Mouse (Mus musculus): ENCODE results near the gene Sp1.
A peak's percentile ranks its signal among the peaks of the same experiment; 100 is the strongest.

Sp1 gene

DNA sequence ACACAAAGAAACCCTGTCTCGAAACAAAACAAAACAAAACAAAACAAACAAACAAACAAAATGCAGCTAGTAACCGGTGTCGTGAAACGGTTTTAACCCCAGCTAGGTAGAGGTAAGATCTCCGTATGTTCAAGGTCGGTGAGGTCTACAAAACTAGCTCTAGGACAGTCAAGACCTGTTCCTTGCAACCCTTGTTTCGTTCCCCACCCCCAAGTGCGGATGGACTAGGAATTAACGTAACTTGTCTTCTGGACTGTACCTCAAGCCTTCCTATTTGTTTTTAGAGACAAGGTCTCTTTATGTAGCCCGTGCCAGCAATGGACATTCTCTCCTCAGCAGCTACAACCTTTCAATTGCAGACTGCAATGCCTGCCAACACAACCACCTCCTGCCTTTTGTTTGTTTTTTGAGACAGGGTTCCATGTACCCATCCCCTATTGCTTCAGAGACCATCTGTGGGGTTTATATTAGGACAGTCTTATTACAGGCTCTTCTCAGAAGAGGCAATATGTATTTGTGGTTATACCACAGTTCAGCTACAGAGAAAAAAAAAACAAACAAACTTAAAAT is 5.4 kb upstream of the Sp1 start:
- DNase-seq, result no peak

DNA sequence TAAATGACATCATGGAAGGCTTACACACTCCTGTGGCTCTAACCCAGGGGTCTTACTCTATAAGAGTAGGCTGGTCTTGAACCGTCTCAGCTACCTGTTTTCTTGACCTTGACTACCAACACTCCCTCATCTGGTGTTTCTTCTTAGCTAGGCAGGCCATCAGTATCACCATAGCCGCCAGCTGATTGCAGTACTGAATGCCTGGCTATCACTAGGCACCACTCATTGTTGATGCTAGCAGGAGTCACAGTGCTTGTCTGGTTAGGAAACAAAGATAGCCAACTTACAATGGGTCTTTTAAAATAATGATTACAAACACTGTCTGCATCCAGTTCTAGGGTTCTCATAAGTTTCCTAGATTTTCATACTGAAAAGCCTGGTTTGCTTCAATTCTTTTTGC is 4.7 kb upstream of the Sp1 start:
- no peak for DNase-seq

DNA sequence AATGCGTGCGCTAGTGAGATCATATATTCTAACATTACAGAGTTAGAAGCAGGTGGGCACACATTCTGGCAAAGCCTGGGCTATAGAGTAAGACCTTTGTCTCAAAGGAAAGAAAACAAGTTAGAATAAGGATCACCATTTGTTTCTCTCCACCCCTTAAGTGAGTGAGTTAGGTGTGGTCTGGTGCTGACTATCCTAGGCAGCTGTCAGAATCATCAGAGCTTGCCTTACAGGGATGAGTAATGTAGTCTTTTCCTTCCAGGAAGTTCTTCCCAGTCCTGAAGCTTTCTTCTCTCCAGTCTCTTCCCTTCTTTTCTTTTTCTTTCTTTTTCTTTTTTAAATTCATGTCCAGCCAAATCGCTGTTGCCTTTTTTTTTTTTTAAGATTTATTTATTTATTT is 3.7 kb upstream of the Sp1 start:
- DNase-seq, result no peak

DNA sequence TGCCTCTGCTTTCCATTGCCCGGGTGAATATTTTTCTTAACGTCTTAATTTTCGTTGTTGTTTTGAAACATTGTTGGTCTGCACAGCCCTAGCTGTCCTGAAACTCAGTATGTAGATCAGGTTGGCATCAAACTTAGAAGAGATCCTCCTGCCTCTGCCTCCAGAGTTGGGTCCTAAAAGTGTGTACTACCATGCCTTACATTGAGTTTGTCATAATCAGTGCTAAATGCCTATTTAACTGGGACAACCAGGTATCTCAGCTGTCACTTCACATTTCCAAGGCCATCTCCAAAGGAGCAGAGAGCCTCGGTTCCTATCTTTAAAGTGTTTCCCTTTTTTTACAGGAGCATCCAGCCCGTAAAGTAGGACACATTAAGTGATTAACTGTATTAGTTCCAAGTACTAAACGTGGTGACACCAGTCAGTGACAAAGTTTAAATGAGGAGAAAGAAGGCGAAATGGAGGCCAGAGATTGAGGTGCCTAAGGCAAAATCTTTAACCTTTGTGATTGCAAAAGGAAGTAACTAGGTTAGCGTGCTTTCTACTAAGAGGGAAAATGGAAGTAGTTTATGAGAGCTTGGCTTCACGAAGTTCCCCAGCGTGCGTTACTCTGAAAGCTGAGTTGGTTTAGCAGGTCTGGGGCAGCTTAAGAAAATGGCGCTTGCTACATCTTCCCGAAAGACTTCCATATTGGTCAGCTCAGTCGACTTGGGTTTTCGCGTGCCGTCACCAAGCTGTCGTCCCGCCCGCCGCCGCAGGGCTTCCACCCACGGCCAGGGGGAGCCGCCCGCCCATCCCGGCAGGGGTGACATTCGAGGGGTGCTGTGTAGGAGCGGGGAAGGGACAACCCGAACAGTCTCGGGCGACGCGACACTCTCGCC is 1.1 kb upstream of the Sp1 start:
- no peak for DNase-seq

DNA sequence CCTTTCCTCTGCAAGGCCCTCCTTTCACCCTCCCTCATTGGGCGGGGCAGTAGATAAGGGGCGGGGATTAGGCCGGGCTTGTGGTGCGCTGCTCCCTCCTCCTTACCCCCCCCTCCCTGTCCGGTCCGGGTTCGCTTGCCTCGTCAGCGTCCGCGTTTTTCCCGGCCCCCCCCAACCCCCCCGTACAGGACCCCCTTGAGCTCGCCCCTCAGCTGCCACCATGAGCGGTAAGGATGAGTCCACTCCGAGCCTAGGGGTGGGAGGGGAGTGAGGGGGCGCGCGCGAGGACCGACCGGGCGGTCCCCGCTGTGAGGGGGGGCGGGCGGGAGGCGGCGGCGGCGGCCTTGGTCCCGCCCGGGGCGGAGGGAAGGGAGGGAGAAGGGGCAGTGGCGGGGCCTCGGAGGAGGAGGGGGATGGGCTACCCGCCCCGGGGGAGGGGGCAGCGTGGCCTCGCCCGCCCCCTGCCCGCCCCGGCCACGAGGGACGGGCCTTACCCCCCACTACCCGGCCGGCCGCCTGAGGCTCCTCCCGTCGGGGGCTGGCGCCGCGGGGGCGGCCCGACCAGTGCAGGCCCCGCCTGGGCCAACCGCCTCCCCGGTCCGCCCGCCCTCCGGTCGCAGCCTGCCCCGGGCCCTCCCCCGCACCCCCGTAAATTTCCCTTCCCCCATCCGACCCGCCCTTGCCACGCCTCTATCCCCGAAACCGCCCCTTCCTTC is 411 bp downstream of the Sp1 start:
- no peak for DNase-seq

DNA sequence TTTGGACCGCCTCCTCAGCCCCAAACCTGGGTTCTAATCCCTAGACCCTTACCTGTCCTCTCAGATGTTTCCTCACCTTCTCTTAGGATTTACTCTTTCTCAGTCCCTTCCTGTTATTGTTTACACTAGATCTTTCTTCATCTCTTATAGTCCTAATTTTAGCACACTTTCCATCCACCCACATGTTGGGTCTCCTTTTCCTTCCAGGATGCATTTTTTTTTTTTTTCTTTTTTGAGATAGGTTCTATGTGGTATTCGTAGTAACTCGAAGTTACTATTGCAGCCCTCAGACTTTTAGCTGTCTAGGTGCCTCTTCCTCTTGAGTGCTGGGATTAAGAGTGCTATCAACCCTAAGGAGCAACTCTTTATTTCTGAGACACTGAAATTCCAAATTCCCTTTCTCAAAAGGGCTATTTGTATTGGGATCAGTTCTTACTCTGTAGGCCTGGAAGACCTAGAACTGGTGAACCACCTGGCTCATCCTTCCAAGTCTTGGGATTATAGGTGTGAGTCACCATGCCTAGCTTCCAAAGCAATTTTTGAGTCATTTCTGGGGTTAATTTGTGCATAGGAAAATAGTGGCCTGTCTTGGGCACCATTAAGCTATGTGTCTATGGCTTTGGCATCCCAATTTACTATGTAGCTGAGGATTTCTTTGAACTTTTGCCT is 1.1 kb downstream of the Sp1 start:
- DNase-seq, result no peak

DNA sequence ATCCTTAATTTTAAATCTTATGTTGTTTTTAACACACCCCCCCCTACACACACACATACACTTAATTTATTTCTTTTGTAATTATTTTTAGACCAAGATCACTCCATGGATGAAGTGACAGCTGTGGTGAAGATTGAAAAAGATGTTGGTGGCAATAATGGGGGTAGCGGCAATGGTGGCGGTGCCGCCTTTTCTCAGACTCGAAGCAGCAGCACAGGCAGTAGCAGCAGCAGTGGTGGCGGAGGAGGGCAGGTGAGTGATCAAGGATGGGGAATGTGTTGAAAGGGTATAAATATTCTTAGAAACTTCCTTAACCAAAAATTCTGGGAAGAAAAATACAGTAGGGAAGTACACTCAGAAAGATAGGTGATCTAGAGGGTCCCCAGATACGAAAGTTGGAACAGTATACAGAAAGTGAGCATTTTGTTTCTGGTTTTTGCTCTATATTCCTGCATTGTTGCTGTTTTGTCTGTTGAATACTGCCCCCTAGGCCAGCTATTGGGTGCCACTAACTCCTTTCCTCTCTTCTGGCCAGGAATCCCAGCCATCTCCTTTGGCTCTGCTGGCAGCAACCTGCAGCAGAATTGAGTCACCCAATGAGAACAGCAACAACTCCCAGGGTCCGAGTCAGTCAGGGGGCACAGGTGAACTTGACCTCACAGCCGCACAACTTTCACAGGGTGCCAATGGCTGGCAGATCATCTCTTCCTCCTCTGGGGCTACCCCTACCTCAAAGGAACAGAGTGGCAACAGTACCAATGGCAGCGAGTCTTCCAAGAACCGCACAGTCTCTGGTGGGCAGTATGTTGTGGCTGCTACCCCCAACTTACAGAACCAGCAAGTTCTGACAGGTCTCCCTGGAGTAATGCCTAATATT is 2.0 kb downstream of the Sp1 start:
- no peak for DNase-seq

DNA sequence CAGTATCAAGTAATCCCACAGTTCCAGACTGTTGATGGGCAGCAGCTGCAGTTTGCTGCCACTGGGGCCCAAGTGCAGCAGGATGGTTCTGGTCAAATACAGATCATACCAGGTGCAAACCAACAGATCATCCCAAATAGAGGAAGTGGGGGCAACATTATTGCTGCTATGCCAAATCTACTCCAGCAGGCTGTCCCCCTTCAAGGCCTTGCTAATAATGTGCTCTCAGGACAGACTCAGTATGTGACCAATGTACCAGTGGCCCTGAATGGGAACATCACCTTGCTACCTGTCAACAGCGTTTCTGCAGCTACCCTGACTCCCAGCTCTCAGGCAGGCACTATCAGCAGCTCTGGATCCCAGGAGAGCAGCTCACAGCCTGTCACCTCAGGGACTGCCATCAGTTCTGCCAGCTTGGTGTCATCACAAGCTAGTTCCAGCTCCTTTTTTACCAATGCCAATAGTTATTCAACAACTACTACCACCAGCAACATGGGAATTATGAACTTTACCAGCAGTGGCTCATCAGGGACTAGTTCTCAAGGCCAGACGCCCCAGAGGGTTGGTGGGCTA is 2.7 kb downstream of the Sp1 start:
- DNase-seq, result no peak

DNA sequence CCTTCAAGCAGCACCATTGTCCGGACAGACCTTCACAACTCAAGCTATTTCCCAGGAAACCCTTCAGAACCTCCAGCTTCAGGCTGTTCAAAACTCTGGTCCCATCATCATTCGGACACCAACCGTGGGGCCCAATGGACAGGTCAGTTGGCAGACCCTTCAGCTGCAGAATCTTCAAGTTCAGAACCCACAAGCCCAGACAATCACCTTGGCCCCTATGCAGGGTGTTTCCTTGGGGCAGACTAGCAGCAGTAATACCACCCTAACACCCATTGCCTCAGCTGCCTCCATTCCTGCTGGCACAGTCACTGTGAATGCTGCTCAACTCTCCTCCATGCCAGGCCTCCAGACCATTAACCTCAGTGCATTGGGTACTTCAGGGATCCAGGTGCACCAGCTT is 3.3 kb downstream of the Sp1 start:
- DNase-seq, result no peak

DNA sequence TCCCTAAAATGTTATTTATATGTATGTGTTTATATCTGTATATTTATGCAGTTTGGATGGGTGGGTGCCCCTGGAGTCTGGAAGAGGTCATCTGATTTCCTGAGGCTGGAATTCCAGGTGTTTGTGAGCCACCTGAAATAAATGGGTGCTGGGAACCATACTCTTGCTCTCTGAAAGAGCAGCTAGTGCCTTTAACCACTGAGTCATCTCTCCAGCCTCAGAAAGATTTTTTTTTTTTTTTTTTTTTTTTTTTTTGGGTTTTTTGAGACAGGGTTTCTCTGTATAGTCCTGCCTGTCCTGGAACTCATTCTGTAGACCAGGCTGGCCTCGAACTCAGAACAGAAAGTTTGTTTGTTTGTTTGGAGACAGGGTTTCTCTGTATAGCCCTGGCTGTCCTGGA is 5.1 kb downstream of the Sp1 start:
- no peak for DNase-seq

DNA sequence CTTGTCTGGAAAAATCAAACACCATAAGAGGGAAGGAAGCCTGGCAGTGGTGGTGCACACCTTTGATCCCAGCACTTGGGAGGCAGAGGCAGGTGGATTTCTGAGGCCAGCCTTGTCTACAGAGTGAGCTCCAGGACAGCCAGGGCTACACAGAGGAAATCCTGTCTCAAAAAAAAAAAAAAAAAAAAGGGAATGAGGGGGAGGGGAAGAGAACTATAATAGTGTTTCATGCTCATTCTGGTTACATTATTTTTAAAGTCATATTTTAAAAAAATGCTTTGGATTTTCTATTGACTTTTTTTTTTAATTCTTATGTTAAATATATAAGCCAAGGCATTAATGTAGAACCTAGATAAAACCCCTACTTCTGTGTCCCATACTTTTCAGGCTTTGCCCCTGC is 7.7 kb downstream of the Sp1 start:
- DNase-seq, result no peak

DNA sequence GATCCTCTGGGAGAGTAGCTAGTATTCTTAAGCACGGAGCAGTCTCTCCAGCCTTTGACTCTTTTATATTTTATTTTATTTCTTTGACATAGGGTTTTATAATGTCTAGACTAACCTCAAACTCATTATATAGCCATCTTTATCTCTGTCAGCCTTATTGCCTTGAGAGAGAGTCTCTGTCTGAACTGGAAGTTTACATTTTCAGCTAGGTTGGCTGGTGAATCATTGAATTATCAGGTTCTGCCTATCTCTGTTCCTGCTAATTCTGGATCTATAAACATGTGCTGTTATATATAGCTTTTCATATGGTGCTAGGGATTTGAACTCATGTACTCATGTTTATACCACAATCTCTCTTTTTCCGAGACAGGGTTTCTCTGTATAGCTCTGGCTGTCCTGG is 11.6 kb downstream of the Sp1 start:
- no peak for DNase-seq

DNA sequence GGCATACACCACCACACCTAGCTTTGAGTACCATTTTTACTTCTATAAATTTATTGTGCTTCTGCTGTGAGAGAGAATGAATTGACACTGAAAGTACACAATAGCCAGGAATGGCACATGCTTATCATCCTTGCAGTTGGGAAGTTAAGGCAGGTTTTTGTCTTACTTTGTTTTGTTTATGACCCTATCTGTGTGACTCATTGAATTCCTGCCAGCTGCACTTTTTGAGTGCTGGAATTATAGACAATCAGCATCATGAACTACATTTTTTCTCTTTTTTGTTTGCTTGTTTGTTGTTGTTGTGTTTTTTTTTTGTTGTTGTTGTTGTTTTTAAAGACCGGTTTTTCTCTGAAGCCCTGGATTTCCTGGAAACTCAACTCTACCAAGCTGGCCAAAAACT is 15.0 kb downstream of the Sp1 start:
- no peak for DNase-seq

DNA sequence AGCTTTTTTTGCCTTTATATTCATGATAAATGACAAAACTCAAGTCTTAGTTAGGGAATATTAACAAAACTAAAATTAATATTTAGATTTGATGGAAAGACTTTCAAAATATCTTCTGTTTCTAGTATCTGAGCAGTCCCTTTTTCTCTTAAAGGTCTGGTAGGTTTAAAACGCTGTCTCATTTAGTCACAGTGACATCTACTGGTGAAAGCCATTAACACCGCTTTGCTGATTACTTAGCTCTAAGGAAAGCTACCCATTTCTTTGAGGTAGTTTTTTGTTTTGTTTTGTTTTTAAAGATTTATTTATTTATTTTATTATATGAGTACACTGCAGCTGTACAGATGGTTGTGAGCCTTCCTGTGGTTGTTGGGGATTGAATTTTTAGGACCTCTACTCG is 15.5 kb downstream of the Sp1 start:
- DNase-seq, result peak; percentile 74

DNA sequence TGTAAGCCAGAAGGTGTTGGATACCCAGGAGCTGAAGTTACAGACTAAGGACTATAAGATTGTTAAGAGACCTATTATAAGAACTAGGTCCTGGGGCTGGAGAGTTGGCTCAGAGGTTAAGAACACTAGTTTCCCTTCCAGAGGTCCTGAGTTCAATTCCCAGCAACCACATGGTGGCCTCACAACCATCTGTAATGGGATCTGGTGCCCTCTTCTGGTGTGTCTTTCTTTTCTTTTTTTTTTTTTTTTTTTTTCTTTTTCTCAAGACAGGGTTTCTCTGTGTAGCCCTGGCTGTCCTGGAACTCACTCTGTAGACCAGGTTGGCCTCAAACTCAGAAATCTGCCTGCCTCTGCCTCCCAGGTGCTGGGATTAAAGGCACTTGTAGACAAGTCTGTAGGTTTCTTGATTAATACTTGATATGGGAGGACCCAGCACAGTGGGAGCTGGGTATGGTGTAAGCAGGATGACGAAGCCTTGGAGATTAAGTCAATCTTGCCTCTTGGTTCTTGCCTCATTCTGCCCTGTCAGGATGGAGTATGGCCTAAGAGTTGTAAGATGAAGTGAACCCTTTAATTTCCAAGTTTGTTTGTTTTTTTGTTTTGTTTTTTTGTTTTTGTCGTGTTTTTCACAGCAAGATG is 17.8 kb downstream of the Sp1 start:
- DNase-seq, result no peak

DNA sequence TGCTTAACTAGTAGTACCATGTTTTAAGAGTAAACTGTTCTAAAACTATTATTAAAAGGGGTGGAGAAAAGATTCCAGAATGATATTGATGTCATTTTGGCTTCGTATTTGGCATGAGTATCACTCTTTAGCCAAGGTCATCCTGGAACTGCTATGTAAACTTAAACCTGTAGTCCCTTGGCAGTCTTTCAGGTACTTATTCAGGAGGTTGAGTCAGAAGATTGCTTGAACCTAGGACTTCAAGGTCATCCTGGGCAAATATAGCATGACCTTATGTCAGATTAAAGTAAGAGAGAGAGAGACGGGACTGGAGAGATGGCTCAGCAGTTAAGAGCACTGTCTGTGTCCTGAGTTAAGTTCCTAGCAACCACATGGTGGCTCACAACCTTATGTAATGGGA is 18.7 kb downstream of the Sp1 start:
- no peak for DNase-seq

DNA sequence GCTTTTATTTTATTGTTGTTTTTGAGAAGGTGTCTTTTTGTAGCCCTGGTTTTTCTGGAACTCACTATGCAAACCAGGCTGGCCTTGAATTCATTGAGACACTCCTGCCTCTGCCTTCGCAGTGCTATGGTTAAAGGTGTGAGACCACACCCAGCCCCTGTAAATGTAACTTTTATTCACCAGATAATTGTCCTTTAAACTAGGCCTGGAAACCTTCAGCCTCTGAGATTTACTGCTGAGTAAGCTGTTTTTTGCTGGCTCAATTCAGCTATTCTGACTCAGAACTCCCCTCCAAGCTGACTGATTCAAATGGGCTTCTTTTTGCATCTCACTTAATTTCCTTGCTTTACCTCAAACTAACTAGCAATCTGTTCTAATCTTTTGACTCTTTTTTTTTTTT is 21.0 kb downstream of the Sp1 start:
- DNase-seq, result no peak

DNA sequence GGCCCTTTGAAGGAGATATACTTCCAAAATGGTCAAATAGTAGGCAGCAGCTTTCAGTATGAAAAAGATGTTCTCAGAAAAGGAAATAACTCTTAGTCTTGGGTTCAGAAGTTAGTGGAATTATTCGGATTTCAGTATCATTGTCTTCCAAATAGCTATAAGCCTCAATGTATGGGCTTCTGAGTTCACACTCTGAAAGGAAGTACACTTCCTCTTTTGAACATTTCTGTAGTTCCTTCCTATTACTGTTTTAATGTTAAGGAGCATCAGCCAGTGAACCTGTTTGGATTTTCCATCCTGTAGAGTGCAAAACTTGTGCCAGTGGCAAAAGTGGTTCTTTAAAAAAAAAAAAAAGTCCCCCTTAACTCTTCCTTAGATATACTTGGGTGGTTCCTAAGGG is 26.1 kb downstream of the Sp1 start:
- no peak for DNase-seq

DNA sequence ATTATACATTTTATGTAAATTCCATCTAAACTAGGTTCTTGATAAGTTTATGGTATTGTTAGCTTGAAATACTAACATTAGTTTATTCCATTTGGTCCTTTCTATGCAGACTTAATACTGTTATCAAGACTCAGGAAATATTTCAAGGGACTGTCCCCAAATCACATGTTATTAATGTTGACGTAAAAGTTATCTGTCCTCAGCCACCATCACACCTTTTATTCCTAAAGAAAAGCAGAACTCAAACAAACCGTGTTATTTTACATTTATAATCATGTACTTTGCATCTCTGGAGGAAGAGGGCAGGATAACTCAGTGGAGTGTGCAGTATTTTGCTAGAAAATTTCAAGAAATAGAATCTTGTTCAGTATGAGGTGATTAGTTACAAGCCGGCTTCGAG is 27.2 kb downstream of the Sp1 start:
- no peak for DNase-seq

DNA sequence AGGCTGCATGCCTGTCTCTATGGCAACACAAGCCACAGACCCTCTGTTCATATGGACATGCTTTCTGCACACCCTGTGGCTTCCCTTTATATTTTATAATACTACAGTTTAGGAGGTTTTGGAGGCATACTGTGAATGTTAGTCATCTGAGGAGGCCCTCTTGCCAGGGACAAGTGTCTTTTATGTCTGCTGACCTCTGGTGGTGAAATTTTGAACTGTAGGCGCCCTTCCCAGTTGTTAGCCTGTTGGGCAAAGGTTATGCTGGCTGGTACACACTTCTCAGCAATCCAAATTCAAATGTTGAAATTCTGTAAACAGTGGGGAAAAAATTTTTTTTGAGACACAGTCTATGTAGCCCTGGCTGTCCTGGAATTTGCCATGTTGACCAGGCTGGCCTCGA is 36.5 kb downstream of the Sp1 start:
- DNase-seq, result peak; percentile 85

DNA sequence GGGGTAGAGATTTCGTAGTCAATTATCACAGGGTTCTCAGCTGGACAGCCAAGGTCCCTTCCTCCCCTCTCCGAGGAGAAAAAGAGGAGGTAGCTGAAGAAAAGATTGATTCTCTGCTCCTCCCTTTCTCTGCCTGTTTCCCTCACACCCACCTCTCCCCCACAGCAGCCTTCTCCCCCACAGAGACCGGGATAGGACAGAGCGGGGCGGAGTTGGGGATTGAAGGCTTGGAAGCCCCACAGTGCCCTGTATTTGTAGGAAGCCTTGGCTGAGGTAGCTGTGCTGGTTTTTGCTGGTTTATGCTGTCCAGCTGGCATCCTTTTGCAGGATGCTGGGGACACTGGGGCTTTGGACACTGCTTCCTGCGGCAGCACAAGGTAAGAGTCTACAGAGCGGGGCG is 39.2 kb downstream of the Sp1 start, which contains the start of gene Amhr2:
TSS of gene Amhr2 (plus strand) at position 222 of the 400 bp plus-strand sequence.
- no peak for DNase-seq

DNA sequence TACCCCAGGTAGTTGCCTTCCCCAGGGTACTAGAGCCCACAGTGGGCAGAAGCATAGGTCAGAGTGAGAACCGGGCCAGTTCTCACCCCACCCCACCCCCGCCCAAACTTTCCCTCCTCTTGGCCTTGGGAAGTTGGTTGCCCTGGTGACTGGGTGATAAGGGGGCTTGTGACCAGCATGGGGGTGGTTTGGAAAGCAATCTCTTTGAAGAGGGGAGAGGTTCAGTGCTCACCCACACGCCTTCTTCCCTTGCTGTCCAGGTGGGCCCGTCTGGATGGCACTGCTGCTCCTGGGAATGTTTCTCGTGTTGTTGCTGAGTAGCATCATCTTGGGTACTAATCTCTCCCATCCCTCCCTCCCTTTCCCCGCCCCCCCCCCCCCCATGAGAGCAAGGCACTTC is 40.5 kb downstream of the Sp1 start:
- no peak for DNase-seq
